Mouse (Mus musculus) Patski (cell line): ENCODE results near the gene Ercc8. TPM values are rescaled to one million over a fixed set of nuclear protein-coding genes. Genes with fewer than 3 reads are reported as not detected.

Source experiments
- ATAC-seq: fragments of 100-300 bp; one replicate; pipeline ENCODE4 v1.8.0; 2021
- CTCF ChIA-PET: fragments of 350-600 bp; sonication (Branson Sonifier 250); formaldehyde crosslinking; loops from one replicate; lab custom pipeline; 2022; ENCODE audit warnings: inconsistent platforms; lab: Charles Lee
- POLR2A ChIA-PET: fragments of 350-600 bp; sonication (Branson Sonifier 250); formaldehyde crosslinking; loops from one replicate; lab custom pipeline; 2022; ENCODE audit warnings: antibody characterized with exemption, inconsistent platforms; lab: Charles Lee
- DNase-seq: peaks from one replicate; pipeline ENCODE4 v3.0.0-alpha.2; 2011; ENCODE audit warnings: low read depth, low spot score
- H3K27me3 ChIP-seq: fragments of 371-371 bp; one replicate; pipeline ENCODE4 v1.5.1; 2021
- CTCF ChIP-seq: fragments of 100-300 bp; IDR thresholded peaks from one replicate; pipeline ENCODE4 v1.5.1; 2021
- in situ Hi-C: fragments of 300-500 bp; cut with MboI; formaldehyde crosslinking; loops from 3 replicates; pipeline ENCODE4 v1.11.1; 2018; ENCODE audit warnings: low pct_unique_long_range_greater_than_20kb, mixed read lengths
- polyA plus RNA-seq: library from polyadenylated mRNA; unstranded; gene quantifications from one replicate; pipeline ENCODE4 v1.2.3, GENCODE M21; 2021

Gene Ercc8
- polyA plus RNA-seq, 1 experiment from 2014 or later = 6.8 TPM

DNA sequence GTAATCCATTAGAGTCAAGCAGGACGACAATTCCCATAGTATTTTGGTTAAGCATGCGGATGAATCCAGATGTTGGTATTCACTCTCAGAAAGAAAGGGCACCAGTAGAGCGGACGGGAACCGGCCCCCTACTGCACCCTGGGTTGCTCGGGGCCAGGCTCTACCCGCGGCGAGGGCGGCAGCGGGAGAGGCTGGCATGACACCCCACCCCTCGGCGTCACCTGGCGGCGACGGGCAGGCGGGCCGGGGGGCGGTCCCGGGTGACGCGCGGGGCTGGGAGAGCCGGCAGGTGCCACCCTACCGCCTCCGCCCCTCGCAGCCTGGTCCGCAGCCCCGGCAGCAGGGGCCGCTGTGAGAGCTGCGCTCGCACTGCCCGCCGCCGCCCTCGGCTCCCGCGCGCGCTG, 55.6 kb downstream of the Ercc8 start, which contains the start of gene Elovl7:
TSS of gene Elovl7 (plus strand) at position 324 of the 404 bp plus-strand sequence.
- DNase-seq (no peak), ATAC-seq (peak; percentile 95)
- ChIA-PET CTCF (interaction anchor here (1.4 to 4.2 kb wide), 5 partner anchors 18 to 112 kb away, joined by 4 to 16 read pairs (median 7); partner anchors contain the start of gene Depdc1b), POLR2A (interaction anchor here (0.7 to 1.1 kb wide), 2 partner anchors 100 to 102 kb away, joined by 3 read pairs; partner anchors contain the start of gene Depdc1b)
- H3K27me3 ChIP-seq = no peaks in the 10 kb centered on the region
- in situ Hi-C loops = loop anchor here (10.0 kb wide), 1 partner anchor 51 kb away; no protein-coding TSS in a partner anchor
- peak; percentile 81 for TF ChIP-seq CTCF

DNA sequence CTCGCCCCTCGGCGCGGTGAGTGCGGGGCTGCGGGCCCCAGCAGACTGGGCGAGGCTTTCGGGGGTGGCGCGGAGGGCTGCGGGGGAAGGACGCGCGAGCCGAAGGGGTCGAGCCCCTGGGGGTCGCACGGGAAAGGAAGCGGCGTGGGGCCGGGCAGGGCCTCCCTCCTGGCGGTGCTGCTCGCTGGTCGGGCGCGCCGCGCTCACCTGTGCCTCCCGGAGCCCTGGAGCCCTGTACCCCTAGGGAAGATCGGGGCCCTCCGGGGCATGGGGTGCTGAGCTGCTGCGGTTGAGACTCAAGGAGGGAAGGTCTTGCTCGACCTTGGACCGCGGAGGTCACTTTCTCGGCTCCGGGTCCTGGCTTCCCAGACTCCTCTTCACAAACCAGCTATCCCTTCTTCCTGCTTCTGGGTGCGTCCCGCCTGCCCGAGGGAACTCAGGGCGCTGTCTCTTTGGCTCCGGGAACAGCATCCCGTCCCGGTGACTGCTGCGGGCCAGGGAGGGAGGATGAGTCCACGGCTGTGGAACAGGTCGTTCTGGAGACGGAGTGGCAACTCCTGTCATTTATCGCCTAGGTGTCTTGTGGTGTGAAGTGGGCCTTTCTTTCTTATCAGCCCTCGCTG, 56.1 kb downstream of the Ercc8 start:
- DNase-seq (no peak), ATAC-seq (peak; percentile 47)
- ChIA-PET CTCF (interaction anchor here (0.8 to 4.2 kb wide), 9 partner anchors 17 to 112 kb away, joined by 3 to 16 read pairs (median 5); partner anchors contain the start of gene Depdc1b), POLR2A (interaction anchor here (0.7 to 1.4 kb wide), 3 partner anchors 15 to 101 kb away, joined by 3 to 6 read pairs (median 3); partner anchors contain the start of gene Depdc1b)
- in situ Hi-C loops = loop anchor here (10.0 kb wide), 1 partner anchor 50 kb away; no protein-coding TSS in a partner anchor
- H3K27me3 ChIP-seq = no peaks in the 10 kb centered on the region
- TF ChIP-seq CTCF = no peak

DNA sequence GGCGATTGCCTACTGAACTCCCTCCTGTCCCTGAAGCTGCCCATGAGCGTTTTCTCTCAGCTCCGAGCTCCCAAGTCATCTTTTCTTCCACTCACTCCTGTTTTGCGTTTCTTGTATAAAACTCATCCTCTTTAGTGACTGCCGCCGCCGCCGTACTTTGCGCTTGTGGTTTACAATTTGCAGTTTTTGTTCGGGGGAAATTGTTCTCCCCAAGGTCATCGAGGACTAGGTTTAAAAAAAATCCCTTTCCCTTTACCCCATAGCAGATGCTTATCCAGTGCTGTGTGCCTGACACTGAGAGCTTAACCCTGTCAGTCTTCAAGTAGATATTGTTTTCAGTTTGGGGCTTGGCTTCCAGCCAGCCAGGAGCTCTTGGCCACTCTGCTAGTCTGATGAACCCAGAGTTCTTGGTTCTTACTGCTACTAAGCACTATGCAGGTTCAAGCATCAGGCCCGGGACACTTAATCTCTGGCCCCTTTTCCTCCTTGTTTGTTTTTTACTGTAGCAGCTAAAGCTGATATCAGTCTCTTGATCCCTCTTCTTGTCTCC, 56.8 kb downstream of the Ercc8 start:
- in situ Hi-C loops = loop anchor here (10.0 kb wide), 1 partner anchor 49 kb away; no protein-coding TSS in a partner anchor
- no peaks in the 10 kb centered on the region for H3K27me3 ChIP-seq
- no peak for ATAC-seq
- no peak for DNase-seq
- ChIA-PET CTCF (interaction anchor here (0.8 to 4.2 kb wide), 11 partner anchors 15 to 111 kb away, joined by 3 to 16 read pairs (median 4); partner anchors contain the start of gene Depdc1b), POLR2A (interaction anchor here (0.6 to 1.4 kb wide), 3 partner anchors 14 to 101 kb away, joined by 3 to 6 read pairs (median 3); partner anchors contain the start of gene Depdc1b)
- TF ChIP-seq CTCF = no peak

DNA sequence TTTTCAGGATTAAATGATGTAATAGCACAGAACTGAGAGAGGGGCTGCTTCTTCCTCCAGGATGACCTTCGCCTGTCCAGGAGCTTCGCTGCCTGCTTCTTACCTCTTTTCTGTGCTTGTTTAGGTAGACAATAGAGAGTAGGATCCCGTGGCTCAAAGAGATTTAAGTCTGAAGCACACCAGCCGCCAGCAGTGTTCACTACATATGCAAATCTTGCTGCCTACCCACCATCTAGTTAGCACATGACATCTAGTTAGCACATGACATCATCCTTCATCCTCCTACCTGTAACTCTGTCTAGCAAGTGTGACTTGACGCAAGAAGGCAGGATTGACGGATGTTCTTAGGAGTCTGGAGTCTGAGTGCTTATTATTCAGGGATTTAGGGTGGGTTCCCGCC, 61.2 kb downstream of the Ercc8 start:
- DNase-seq (no peak), ATAC-seq (no peak)
- no peaks in the 10 kb centered on the region for H3K27me3 ChIP-seq
- TF ChIP-seq CTCF = no peak
- ChIA-PET POLR2A (no interaction called here), CTCF (no interaction called here)
- in situ Hi-C loops = loop anchor here (10.0 kb wide), 1 partner anchor 45 kb away; no protein-coding TSS in a partner anchor

DNA sequence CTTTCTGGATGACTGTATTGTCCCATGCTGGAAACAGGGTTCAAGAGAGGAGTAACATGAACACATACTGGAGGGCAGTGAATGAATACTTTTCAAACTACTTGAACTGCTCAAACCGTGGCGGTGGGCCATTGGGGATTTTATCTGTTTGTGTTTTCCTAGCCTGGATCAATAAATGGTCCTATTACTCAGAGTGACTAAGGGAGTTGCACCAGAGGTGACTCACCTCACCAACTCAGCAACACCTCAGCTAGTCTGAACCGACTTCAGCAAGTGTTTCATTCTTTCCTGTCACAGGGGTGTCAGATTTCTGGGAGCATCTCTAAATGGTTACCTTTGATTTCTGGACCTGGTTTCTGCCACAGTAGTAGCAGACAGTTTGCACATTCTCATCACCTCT, 70.7 kb downstream of the Ercc8 start:
- ATAC-seq (peak; percentile 73), DNase-seq (no peak)
- ChIA-PET POLR2A (interaction anchor here (1.1 kb wide), 1 partner anchor 14 kb away, joined by 6 read pairs; no protein-coding TSS in a partner anchor), CTCF (interaction anchor here (0.7 kb wide), 1 partner anchor 53 kb away, joined by 3 read pairs; no protein-coding TSS in a partner anchor)
- in situ Hi-C loops = no loop called here
- TF ChIP-seq CTCF = no peak
- H3K27me3 ChIP-seq = no peaks in the 10 kb centered on the region

DNA sequence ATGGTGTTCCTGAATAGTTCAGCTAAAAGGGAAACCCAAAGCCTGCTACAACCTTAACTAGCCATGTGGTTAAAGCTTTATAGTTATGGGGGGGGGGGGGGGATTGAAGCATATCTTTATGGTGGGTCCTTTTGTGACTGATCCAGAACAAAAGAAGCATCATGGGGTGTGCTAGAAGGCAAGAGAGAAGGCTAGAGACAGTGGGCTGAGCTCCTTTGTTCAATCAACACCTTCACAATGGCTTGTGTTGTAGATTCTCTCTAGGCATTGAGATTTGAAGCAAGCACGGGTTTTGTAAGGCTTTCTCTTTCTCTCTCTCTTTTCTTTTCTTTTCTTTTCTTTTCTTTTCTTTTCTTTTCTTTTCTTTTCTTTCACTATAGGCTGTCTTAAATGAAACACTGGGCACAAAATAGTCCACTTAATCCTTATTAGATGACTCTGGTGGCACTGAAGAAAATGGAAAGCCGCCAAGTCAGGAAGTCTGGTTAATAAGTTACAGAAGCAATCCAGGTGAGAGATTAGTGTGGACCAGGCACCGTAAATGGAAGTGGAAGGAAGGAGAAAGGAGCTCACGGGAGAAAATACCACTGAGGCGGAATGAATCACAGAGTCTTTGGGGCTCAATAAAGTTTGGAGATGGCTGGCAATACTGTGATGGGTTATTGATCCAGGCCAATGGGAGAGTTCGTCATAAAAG, 71.3 kb downstream of the Ercc8 start:
- DNase-seq = no peak
- ATAC-seq = peak; percentile 22
- no peak for TF ChIP-seq CTCF
- CTCF ChIA-PET = interaction anchor here (0.7 to 1.2 kb wide), 2 partner anchors 14 to 53 kb away, joined by 3 read pairs; no protein-coding TSS in a partner anchor
- POLR2A ChIA-PET = interaction anchor here (1.1 kb wide), 1 partner anchor 15 kb away, joined by 6 read pairs; no protein-coding TSS in a partner anchor
- no peaks in the 10 kb centered on the region for H3K27me3 ChIP-seq
- in situ Hi-C loops = no loop called here

DNA sequence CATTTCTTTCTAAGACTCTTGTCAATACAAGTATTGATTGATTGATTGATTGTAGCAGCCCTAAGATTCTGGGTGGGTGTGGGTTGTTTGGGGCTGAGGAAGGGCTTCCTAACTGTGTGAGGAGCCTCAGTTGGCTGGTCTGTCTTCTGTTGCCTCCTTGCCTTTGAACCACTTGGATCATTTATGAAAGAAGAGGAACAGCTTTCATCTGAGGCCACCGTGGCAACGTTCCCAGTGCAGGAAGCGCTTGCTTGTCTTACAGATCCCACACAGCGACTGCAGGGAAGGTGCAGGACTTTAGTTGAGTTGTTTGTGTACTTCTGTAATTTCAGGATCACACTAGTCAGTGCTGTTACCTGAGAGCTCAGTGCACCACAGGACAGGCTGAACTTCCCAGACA, 81.5 kb downstream of the Ercc8 start:
- CTCF ChIA-PET = interaction anchor here (1.0 to 1.5 kb wide), 2 partner anchors 25 to 76 kb away, joined by 3 to 5 read pairs; partner anchors contain the start of gene Depdc1b
- no peaks in the 10 kb centered on the region for H3K27me3 ChIP-seq
- DNase-seq (no peak), ATAC-seq (no peak)
- POLR2A ChIA-PET = no interaction called here
- in situ Hi-C loops = no loop called here
- TF ChIP-seq CTCF = no peak

DNA sequence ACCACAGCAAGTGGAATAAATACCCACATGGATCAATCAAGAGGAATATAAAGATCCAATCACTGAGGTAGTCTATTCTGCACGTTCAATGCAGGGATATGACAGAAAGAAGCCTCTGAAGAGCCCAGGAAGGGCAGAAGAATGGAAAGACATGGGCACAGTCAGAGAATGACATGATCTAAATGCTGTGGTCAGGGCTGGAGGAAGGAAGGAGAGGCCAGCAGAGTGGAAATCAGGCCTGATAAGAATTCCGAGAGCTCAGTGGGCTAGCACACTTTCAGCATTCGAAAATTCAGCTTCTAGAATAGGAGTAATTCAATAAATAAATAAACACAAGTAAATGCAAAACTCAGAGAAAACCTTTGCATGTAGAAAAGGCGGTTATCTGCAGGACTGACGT, 83.2 kb downstream of the Ercc8 start:
- ATAC-seq = no peak
- CTCF ChIA-PET = interaction anchor here (1.5 kb wide), 2 partner anchors 18 to 26 kb away, joined by 4 to 5 read pairs; no protein-coding TSS in a partner anchor
- in situ Hi-C loops = no loop called here

More for the DNA sequence above, 83.2 kb downstream of the Ercc8 start:
- no peak for TF ChIP-seq CTCF
- DNase-seq = no peak
- POLR2A ChIA-PET = no interaction called here
- no peaks in the 10 kb centered on the region for H3K27me3 ChIP-seq

Other genes with a start within 250 kb of the Ercc8 start
- gene Smim15, start 114.3 kb upstream of the Ercc8 start, polyA plus RNA-seq = 69.3 TPM
- 43.1 TPM for gene Ndufaf2, start 108 bp upstream of the Ercc8 start, polyA plus RNA-seq
- 111 TPM for gene Elovl7, start 55.7 kb downstream of the Ercc8 start, polyA plus RNA-seq
- 12.2 TPM for gene Depdc1b, start 157.6 kb downstream of the Ercc8 start, polyA plus RNA-seq